Mouse (Mus musculus) heart, postnatal 10 days (tissue): Measurements from ENCODE around the gene Usp6nl. TPM values are rescaled to one million over a fixed set of nuclear protein-coding genes. Genes with fewer than 3 reads are reported as not detected.

Experiments
- DNase-seq, 2 experiments: peaks; one replicate each; pipeline ENCODE4 v3.0.0; 2021
- intact Hi-C: fragments of 180-260 bp; cut with DNase I; formaldehyde crosslinking; loops from one replicate; pipeline ENCODE4 v1.15.1; 2025
- total RNA-seq, 2 experiments: library from RNA; stranded (reverse); gene quantifications; 2 replicates each; pipeline ENCODE4 v1.2.3; 2021

Usp6nl gene
- total RNA-seq, 2 experiments from 2014 or later, result 13.6 to 14.6 TPM

- DNase-seq, result no peak
- intact Hi-C loops, result no loop called here
Observed at GRCm38 (mm10) chr2:6493886-6494285, 171.4 kb downstream of the Usp6nl start.

Other genes with a start within 250 kb of the Usp6nl start
- 10 to 100 TPM; 10.7 to 37.7 TPM for gene Proser2, start 192.5 kb upstream of the Usp6nl start, total RNA-seq
- 10 to 100 TPM; 13.8 to 16.6 TPM for gene Echdc3, start 109.6 kb upstream of the Usp6nl start, total RNA-seq